Comparison of ENCODE assay signal across 14 mouse cellular contexts in the genomic region with DNA sequence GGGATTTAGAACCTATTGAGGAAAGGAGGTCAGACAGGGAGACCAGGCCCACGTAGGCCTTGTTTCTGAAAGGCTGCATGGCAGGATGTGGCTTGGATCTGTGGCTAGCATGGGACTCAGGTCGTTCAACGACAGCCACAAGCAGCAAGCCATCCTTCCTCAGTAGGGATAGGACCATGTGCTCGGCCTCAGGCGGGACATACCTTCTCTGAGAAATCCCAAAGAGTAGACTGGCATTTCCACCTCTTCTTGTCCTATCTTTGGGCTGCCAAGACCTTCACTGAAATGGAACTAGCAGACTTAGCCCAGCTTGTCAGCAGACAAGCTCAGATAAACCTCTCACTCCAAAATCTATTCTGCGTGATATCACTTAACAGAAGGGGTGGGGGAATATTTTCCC.
"Had no signal": no experiment of that assay in that cellular context is flagged by ENCODE, and none has a peak within 500 bp of the region (broad histone marks: within the 10 kb centered on the region; RNA-seq: fewer than 3 reads in every experiment).

No protein-coding gene starts in this region.

- H3K9ac ChIP-seq: limb, embryonic 15.5 days; liver, embryonic 12.5 days; lung, embryonic 14.5 days; midbrain, embryonic 15.5 days; neural tube, embryonic 12.5 days had no signal

- H3K36me3 ChIP-seq: liver, embryonic 12.5 days; midbrain, embryonic 15.5 days; neural tube, embryonic 12.5 days had no signal

- H3K27me3 ChIP-seq: limb, embryonic 15.5 days; midbrain, embryonic 15.5 days; neural tube, embryonic 12.5 days had no signal

- DNase-seq: kidney, adult 9 months; kidney, postnatal 36 days; lung, embryonic 14.5 days; lung, postnatal 10 days; lung, postnatal 4 days; thymus, adult 2 months; thymus, postnatal 25 days had no signal

- H3K27ac ChIP-seq: kidney, postnatal 0 days; limb, embryonic 15.5 days; liver, embryonic 12.5 days; midbrain, embryonic 15.5 days; neural tube, embryonic 12.5 days; stomach, postnatal 0 days had no signal

- H3K4me2 ChIP-seq: limb, embryonic 15.5 days; liver, embryonic 12.5 days; lung, embryonic 14.5 days; midbrain, embryonic 11.5 days; midbrain, embryonic 15.5 days; neural tube, embryonic 12.5 days had no signal

- ATAC-seq: liver, embryonic 12.5 days; midbrain, embryonic 15.5 days had no signal

- H3K4me3 ChIP-seq: limb, embryonic 15.5 days; liver, embryonic 12.5 days; midbrain, embryonic 15.5 days; neural tube, embryonic 12.5 days had no signal

- H3K9me3 ChIP-seq: limb, embryonic 15.5 days; liver, embryonic 12.5 days; midbrain, embryonic 15.5 days had no signal
